Mouse (Mus musculus): ENCODE measurements around the gene Pah. TPM values are rescaled to one million over a fixed set of nuclear protein-coding genes. Genes with fewer than 3 reads are reported as not detected.

Pah gene
- total and polyA plus RNA-seq, 3 experiments: not detected

- Histone ChIP-seq H3K27me3 (ENCODE audit: insufficient read depth, low read length) (no peaks in the 10 kb centered on the region), H3K4me1 (ENCODE audit: insufficient read depth, low read depth, low read length) (no peaks in the 10 kb centered on the region), H3K4me3 (ENCODE audit: low read depth, low read length) (no peak overlapping the region), H3K9me3 (replicated peaks) (0 out of 2 replicates have a peak, but pooled peaks cover 7% of the 10 kb centered on the region), H3K36me3 (replicated peaks) (no peaks in the 10 kb centered on the region)
- ATAC-seq (ENCODE audit: extremely low read depth, insufficient number of reproducible peaks, low FRiP score, poor library complexity, severe bottlenecking) (no peak), DNase-seq (ENCODE audit: low spot score) (no peak)
- TF ChIP-seq GATA2 (IDR thresholded peaks at IDR 0.05; ENCODE audit: borderline replicate concordance, low read depth, low read length) (no peak), TAL1 (conservative IDR thresholded peaks at IDR 0.05; ENCODE audit: low read depth, low read length) (no peak), POLR2AphosphoS5 (IDR thresholded peaks at IDR 0.05; ENCODE audit: insufficient replicate concordance, low read depth, low read length) (no peak), CTCF (IDR thresholded peaks at IDR 0.05; ENCODE audit: low read depth, low read length) (no peak), GATA1 (IDR thresholded peaks at IDR 0.05; ENCODE audit: borderline replicate concordance, low read length) (no peak)
Observed at GRCm38 (mm10) chr10:87596361-87597074, 74.9 kb downstream of the Pah start.

DNA sequence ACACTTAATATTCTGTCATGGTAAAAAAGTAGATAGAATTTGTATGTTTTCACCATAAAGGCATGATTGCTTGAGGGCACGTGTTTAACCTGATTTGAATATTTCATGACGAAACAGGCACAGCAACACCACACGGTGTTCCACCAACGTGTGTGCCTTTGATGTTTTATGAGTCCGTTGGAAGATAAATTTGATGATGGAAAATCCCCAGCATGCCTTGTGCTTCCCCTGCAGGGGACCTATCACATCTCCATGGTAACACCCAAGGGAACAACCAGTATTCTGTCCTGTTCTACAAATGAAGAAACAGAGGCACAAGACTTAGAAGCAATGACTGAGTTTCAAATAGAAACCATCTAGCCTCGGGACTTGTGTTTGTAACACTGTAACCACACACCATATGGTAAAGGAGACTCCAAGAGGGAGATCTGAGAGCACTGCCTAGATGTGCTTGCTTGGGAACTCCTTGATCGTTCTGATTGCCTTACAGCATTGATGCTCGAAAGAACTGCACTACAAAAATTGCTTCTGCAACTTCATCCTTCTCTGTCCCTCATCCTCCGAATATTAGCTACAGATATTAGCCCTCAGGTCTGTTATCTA, 75.6 kb downstream of the Pah start:
- DNase-seq (ENCODE audit: low spot score) (no peak), ATAC-seq (ENCODE audit: extremely low read depth, insufficient number of reproducible peaks, low FRiP score, poor library complexity, severe bottlenecking) (no peak)
- TF ChIP-seq TAL1 (conservative IDR thresholded peaks at IDR 0.05; ENCODE audit: low read depth, low read length) (no peak), POLR2AphosphoS5 (IDR thresholded peaks at IDR 0.05; ENCODE audit: insufficient replicate concordance, low read depth, low read length) (no peak), GATA2 (IDR thresholded peaks at IDR 0.05; ENCODE audit: borderline replicate concordance, low read depth, low read length) (no peak), CTCF (IDR thresholded peaks at IDR 0.05; ENCODE audit: low read depth, low read length) (no peak), GATA1 (IDR thresholded peaks at IDR 0.05; ENCODE audit: borderline replicate concordance, low read length) (no peak)
- Histone ChIP-seq H3K4me3 (ENCODE audit: low read depth, low read length) (no peak overlapping the region), H3K9me3 (replicated peaks) (0 out of 2 replicates have a peak, but pooled peaks cover 9% of the 10 kb centered on the region), H3K36me3 (replicated peaks) (no peaks in the 10 kb centered on the region), H3K27me3 (ENCODE audit: insufficient read depth, low read length) (no peaks in the 10 kb centered on the region), H3K4me1 (ENCODE audit: insufficient read depth, low read depth, low read length) (no peaks in the 10 kb centered on the region)

GRCm38 (mm10) chr10:87602151-87602550, 80.6 kb downstream of the Pah start:
- DNase-seq (ENCODE audit: low spot score) (no peak), ATAC-seq (ENCODE audit: extremely low read depth, insufficient number of reproducible peaks, low FRiP score, poor library complexity, severe bottlenecking) (no peak)
- no peak overlapping the region for H3K4me3 ChIP-seq (ENCODE audit: low read depth, low read length)
- no peak for TF ChIP-seq GATA2 (IDR thresholded peaks at IDR 0.05; ENCODE audit: borderline replicate concordance, low read depth, low read length)
- no peak for TF ChIP-seq GATA1 (IDR thresholded peaks at IDR 0.05; ENCODE audit: borderline replicate concordance, low read length)
- TF ChIP-seq CTCF (IDR thresholded peaks at IDR 0.05; ENCODE audit: low read depth, low read length): no peak
- no peak for TF ChIP-seq POLR2AphosphoS5 (IDR thresholded peaks at IDR 0.05; ENCODE audit: insufficient replicate concordance, low read depth, low read length)
- TF ChIP-seq TAL1 (conservative IDR thresholded peaks at IDR 0.05; ENCODE audit: low read depth, low read length): no peak
- H3K9me3 ChIP-seq (replicated peaks): peaks cover 6% of the 10 kb centered on the region; the same call in 1 of the 2 replicates
- H3K4me1 ChIP-seq (ENCODE audit: insufficient read depth, low read depth, low read length): no peaks in the 10 kb centered on the region
- H3K27me3 ChIP-seq (ENCODE audit: insufficient read depth, low read length): no peaks in the 10 kb centered on the region
- H3K36me3 ChIP-seq (replicated peaks): no peaks in the 10 kb centered on the region

DNA sequence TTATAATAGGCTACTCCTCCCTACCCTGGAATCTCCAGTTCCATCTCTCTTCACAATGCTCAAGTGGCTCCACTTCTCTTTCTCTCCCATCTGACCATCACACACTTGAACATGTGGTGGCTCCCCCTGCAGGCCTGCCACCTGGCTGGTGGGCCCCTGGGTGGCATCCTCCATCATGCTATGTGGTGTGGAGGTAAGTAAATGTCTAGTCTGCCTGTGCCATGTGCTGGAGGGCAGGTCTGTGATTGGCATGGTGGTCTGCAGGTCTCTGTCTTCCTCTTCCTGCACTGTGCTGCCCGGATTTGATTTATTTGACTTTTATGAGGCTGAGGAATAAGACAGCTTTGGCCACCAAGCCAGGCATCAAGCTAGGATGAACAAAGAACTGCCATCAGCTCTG, 103.6 kb downstream of the Pah start:
- DNase-seq (ENCODE audit: low spot score) (no peak), ATAC-seq (ENCODE audit: extremely low read depth, insufficient number of reproducible peaks, low FRiP score, poor library complexity, severe bottlenecking) (no peak)
- no peaks in the 10 kb centered on the region for H3K4me1 ChIP-seq (ENCODE audit: insufficient read depth, low read depth, low read length)
- no peaks in the 10 kb centered on the region for H3K36me3 ChIP-seq (replicated peaks)
- H3K27me3 ChIP-seq (ENCODE audit: insufficient read depth, low read length): no peaks in the 10 kb centered on the region
- no peak for TF ChIP-seq GATA2 (IDR thresholded peaks at IDR 0.05; ENCODE audit: borderline replicate concordance, low read depth, low read length)
- H3K9me3 ChIP-seq (replicated peaks): peaks cover 23% of the 10 kb centered on the region
- no peak overlapping the region for H3K4me3 ChIP-seq (ENCODE audit: low read depth, low read length)

Other genes starting within 250 kb of the Pah start
- gene Ascl1, start 28.1 kb upstream of the Pah start, total RNA-seq (2014; fragmentation: Nextera tagmentation): not detected in 2 replicates
- not detected in 2 replicates for gene Ascl1, start 28.1 kb upstream of the Pah start, total RNA-seq (2017)
- gene Ascl1, start 28.1 kb upstream of the Pah start, polyA plus RNA-seq (2012): not detected in 2 replicates

Data from G1E (cell line).